Mouse (Mus musculus): ENCODE results near the gene Sdc4. TPM values are rescaled to one million over a fixed set of nuclear protein-coding genes. Genes with fewer than 3 reads are reported as not detected.
A peak's percentile ranks its signal among the peaks of the same experiment; 100 is the strongest.

The Sdc4 gene
- polyA plus RNA-seq, 1 experiment from 2014 or later = 81.5 TPM

- Histone ChIP-seq H3K9ac (no peak overlapping the region), H3K27ac (no peak overlapping the region), H3K4me2 (no peak overlapping the region), H3K4me1 (peaks cover 95% of the 10 kb centered on the region), H3K36me3 (no peaks in the 10 kb centered on the region; the same call in 1 of the 2 replicates), H3K9me3 (no peaks in the 10 kb centered on the region), H3K27me3 (no peaks in the 10 kb centered on the region), H3K4me3 (no peak overlapping the region)
- ATAC-seq (ENCODE audit: insufficient number of reproducible peaks, insufficient read depth, low FRiP score, low TSS enrichment, low read depth) = no peak
- 59% methylated on average over 6 of the region's 6 CpGs for whole genome bisulfite sequencing
These were observed 6.0 kb downstream of the Sdc4 start for GRCm38 (mm10) chr2:164437710-164438109.

- H3K27ac ChIP-seq = peak overlapping the region; percentile 79
- WGBS = 58% methylated on average over 3 of the region's 3 CpGs
- peak overlapping the region; percentile 28; the same call in 1 of the 2 replicates for H3K4me2 ChIP-seq
- ATAC-seq (ENCODE audit: insufficient number of reproducible peaks, insufficient read depth, low FRiP score, low TSS enrichment, low read depth) = no peak
- no peak overlapping the region for H3K4me3 ChIP-seq
- no peaks in the 10 kb centered on the region for H3K9me3 ChIP-seq
- H3K36me3 ChIP-seq = no peaks in the 10 kb centered on the region; the same call in 1 of the 2 replicates
- H3K9ac ChIP-seq = peak overlapping the region; percentile 49
- peaks cover 98% of the 10 kb centered on the region for H3K4me1 ChIP-seq
- H3K27me3 ChIP-seq = no peaks in the 10 kb centered on the region
These were observed 6.7 kb downstream of the Sdc4 start for GRCm38 (mm10) chr2:164436961-164437360.

- Histone ChIP-seq H3K27ac (peak overlapping the region; percentile 79), H3K4me1 (peaks cover 98% of the 10 kb centered on the region), H3K4me3 (no peak overlapping the region), H3K27me3 (no peaks in the 10 kb centered on the region), H3K4me2 (peak overlapping the region; percentile 28), H3K36me3 (no peaks in the 10 kb centered on the region; the same call in 1 of the 2 replicates), H3K9ac (peak overlapping the region; percentile 49), H3K9me3 (no peaks in the 10 kb centered on the region)
- 9% methylated on average over 8 of the region's 8 CpGs for WGBS
- no peak for ATAC-seq (ENCODE audit: insufficient number of reproducible peaks, insufficient read depth, low FRiP score, low TSS enrichment, low read depth)
These were observed 7.3 kb downstream of the Sdc4 start for GRCm38 (mm10) chr2:164436215-164436913.

GRCm38 (mm10) chr2:164435216-164436090 lies 8.2 kb downstream of the Sdc4 start:
- Histone ChIP-seq H3K9me3 (no peaks in the 10 kb centered on the region), H3K4me2 (peak overlapping the region; percentile 28), H3K36me3 (no peaks in the 10 kb centered on the region; the same call in 1 of the 2 replicates), H3K4me1 (peaks cover 98% of the 10 kb centered on the region), H3K4me3 (no peak overlapping the region), H3K27me3 (no peaks in the 10 kb centered on the region), H3K9ac (no peak overlapping the region), H3K27ac (peak overlapping the region; percentile 79; the same call in 1 of the 2 replicates)
- 21% methylated on average over 5 of the region's 5 CpGs for WGBS
- no peak for ATAC-seq (ENCODE audit: insufficient number of reproducible peaks, insufficient read depth, low FRiP score, low TSS enrichment, low read depth)

GRCm38 (mm10) chr2:164434681-164435080 lies 9.0 kb downstream of the Sdc4 start:
- 73% methylated on average over 3 of the region's 3 CpGs for WGBS
- no peaks in the 10 kb centered on the region for H3K27me3 ChIP-seq
- H3K4me3 ChIP-seq = no peak overlapping the region
- H3K4me2 ChIP-seq = no peak overlapping the region
- 0 out of 2 replicates have a peak overlapping the region, but pooled peaks have one; percentile 6 for H3K9ac ChIP-seq
- H3K9me3 ChIP-seq = no peaks in the 10 kb centered on the region
- 0 out of 2 replicates have a peak, but pooled peaks cover 2% of the 10 kb centered on the region for H3K36me3 ChIP-seq
- H3K4me1 ChIP-seq = peaks cover 94% of the 10 kb centered on the region
- ATAC-seq (ENCODE audit: insufficient number of reproducible peaks, insufficient read depth, low FRiP score, low TSS enrichment, low read depth) = no peak
- no peak overlapping the region for H3K27ac ChIP-seq

GRCm38 (mm10) chr2:164433278-164433895 lies 10.3 kb downstream of the Sdc4 start:
- ATAC-seq (ENCODE audit: insufficient number of reproducible peaks, insufficient read depth, low FRiP score, low TSS enrichment, low read depth) = no peak
- Histone ChIP-seq H3K36me3 (peaks cover 15% of the 10 kb centered on the region), H3K9me3 (no peaks in the 10 kb centered on the region), H3K4me3 (no peak overlapping the region), H3K4me2 (peak overlapping the region; percentile 48), H3K27ac (peak overlapping the region; percentile 84), H3K9ac (peak overlapping the region; percentile 61; the same call in 1 of the 2 replicates), H3K4me1 (peaks cover 81% of the 10 kb centered on the region), H3K27me3 (no peaks in the 10 kb centered on the region)
- 60% methylated on average over 9 of the region's 9 CpGs for WGBS

- Histone ChIP-seq H3K36me3 (peaks cover 22% of the 10 kb centered on the region), H3K27ac (peak overlapping the region; percentile 84), H3K4me3 (peak overlapping the region; percentile 9; the same call in 1 of the 2 replicates), H3K4me1 (peaks cover 74% of the 10 kb centered on the region), H3K4me2 (peak overlapping the region; percentile 48), H3K9ac (peak overlapping the region; percentile 61), H3K27me3 (no peaks in the 10 kb centered on the region), H3K9me3 (no peaks in the 10 kb centered on the region)
- no peak for ATAC-seq (ENCODE audit: insufficient number of reproducible peaks, insufficient read depth, low FRiP score, low TSS enrichment, low read depth)
- 13% methylated on average over 22 of the region's 22 CpGs for WGBS
These were observed 11.0 kb downstream of the Sdc4 start for GRCm38 (mm10) chr2:164432541-164433191.

- peak overlapping the region; percentile 84 for H3K27ac ChIP-seq
- no peak for ATAC-seq (ENCODE audit: insufficient number of reproducible peaks, insufficient read depth, low FRiP score, low TSS enrichment, low read depth)
- H3K4me1 ChIP-seq = peaks cover 67% of the 10 kb centered on the region
- no peaks in the 10 kb centered on the region for H3K27me3 ChIP-seq
- H3K4me3 ChIP-seq = no peak overlapping the region
- H3K4me2 ChIP-seq = peak overlapping the region; percentile 48
- no peaks in the 10 kb centered on the region for H3K9me3 ChIP-seq
- H3K9ac ChIP-seq = peak overlapping the region; percentile 61; the same call in 1 of the 2 replicates
- H3K36me3 ChIP-seq = peaks cover 29% of the 10 kb centered on the region
- 57% methylated on average over 9 of the region's 9 CpGs for WGBS
These were observed 11.8 kb downstream of the Sdc4 start for GRCm38 (mm10) chr2:164431676-164432465.

GRCm38 (mm10) chr2:164430697-164431096 lies 13.0 kb downstream of the Sdc4 start:
- WGBS = 7% methylated on average over 7 of the region's 7 CpGs
- Histone ChIP-seq H3K9ac (0 out of 2 replicates have a peak overlapping the region, but pooled peaks have one; percentile 54), H3K4me1 (peaks cover 55% of the 10 kb centered on the region), H3K4me2 (peak overlapping the region; percentile 41), H3K27me3 (no peaks in the 10 kb centered on the region), H3K27ac (peak overlapping the region; percentile 84), H3K4me3 (0 out of 2 replicates have a peak overlapping the region, but pooled peaks have one; percentile 4), H3K9me3 (no peaks in the 10 kb centered on the region), H3K36me3 (peaks cover 41% of the 10 kb centered on the region)
- ATAC-seq (ENCODE audit: insufficient number of reproducible peaks, insufficient read depth, low FRiP score, low TSS enrichment, low read depth) = peak; percentile 52

GRCm38 (mm10) chr2:164429881-164430615 lies 13.6 kb downstream of the Sdc4 start:
- no peak for ATAC-seq (ENCODE audit: insufficient number of reproducible peaks, insufficient read depth, low FRiP score, low TSS enrichment, low read depth)
- no peaks in the 10 kb centered on the region for H3K9me3 ChIP-seq
- peaks cover 49% of the 10 kb centered on the region for H3K4me1 ChIP-seq
- 45% methylated on average over 15 of the region's 15 CpGs for WGBS
- peak overlapping the region; percentile 41 for H3K4me2 ChIP-seq
- peaks cover 47% of the 10 kb centered on the region for H3K36me3 ChIP-seq
- no peak overlapping the region for H3K4me3 ChIP-seq
- no peak overlapping the region for H3K9ac ChIP-seq
- H3K27me3 ChIP-seq = no peaks in the 10 kb centered on the region
- H3K27ac ChIP-seq = peak overlapping the region; percentile 84

Measured in embryonic facial prominence, embryonic 13.5 days (tissue).